In the genomic region with DNA sequence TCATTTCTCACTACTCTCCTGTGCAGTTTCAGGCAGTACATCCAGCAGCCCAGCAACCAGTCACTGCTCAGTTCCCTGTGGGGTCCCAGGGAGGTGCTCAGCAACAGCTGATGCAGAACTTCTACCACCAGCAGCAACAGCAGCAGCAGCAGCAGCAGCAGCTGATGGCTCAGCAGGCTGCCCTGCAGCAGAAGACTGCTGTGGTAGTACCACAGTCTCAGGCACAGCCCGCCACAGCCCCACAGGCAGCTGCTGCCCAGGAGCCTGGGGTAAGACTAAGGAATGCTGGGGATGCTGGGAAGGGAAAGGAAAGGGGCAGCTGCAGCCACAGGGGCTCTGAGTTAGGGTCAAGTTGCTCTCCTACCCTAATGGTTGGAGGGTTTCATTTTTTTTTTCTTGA, we compare ENCODE assay signal across 21 mouse cellular contexts.
"Had no signal": no experiment of that assay in that cellular context is flagged by ENCODE, and none has a peak within 500 bp of the region (broad histone marks: within the 10 kb centered on the region; RNA-seq: fewer than 3 reads in every experiment).

No protein-coding gene starts in this region.

- H3K4me2 ChIP-seq: lung, embryonic 15.5 days; midbrain, embryonic 11.5 days; midbrain, embryonic 13.5 days; midbrain, embryonic 15.5 days; neural tube, embryonic 13.5 days; neural tube, embryonic 15.5 days had no signal

- H3K27ac ChIP-seq: lung, embryonic 15.5 days; macrophage; midbrain, embryonic 13.5 days; midbrain, embryonic 15.5 days; neural tube, embryonic 13.5 days; neural tube, embryonic 15.5 days had no signal

- H3K27me3 ChIP-seq: lung, embryonic 15.5 days; megakaryocyte, embryonic 14.5 days; midbrain, embryonic 13.5 days; midbrain, embryonic 15.5 days; neural tube, embryonic 13.5 days; neural tube, embryonic 15.5 days had no signal

- ATAC-seq: liver, postnatal 0 days; lung, postnatal 0 days; midbrain, embryonic 13.5 days; midbrain, embryonic 15.5 days had no signal

- H3K4me3 ChIP-seq: lung, embryonic 15.5 days; megakaryocyte, embryonic 14.5 days; midbrain, embryonic 13.5 days; midbrain, embryonic 15.5 days; neural tube, embryonic 13.5 days; neural tube, embryonic 15.5 days had no signal

- H3K9ac ChIP-seq: liver, postnatal 0 days; lung, embryonic 15.5 days; midbrain, embryonic 13.5 days; midbrain, embryonic 15.5 days; neural tube, embryonic 13.5 days; neural tube, embryonic 15.5 days had no signal

- H3K4me1 ChIP-seq: lung, embryonic 15.5 days; megakaryocyte, embryonic 14.5 days; midbrain, embryonic 13.5 days; midbrain, embryonic 15.5 days; neural tube, embryonic 13.5 days; neural tube, embryonic 15.5 days had no signal

- H3K9me3 ChIP-seq: lung, embryonic 15.5 days; megakaryocyte, embryonic 14.5 days; midbrain, embryonic 13.5 days; midbrain, embryonic 15.5 days; neural tube, embryonic 13.5 days; neural tube, embryonic 15.5 days had no signal

- DNase-seq: liver, postnatal 0 days; lung, adult 2 months; lung, postnatal 14 days; lung, postnatal 36 days; retina, postnatal 1 day; right cerebral cortex, adult 18-20 months; right cerebral cortex, postnatal 25 days; right cerebral cortex, postnatal 4 days; spleen, adult 18-20 months; thymus, adult 18-20 months; thymus, postnatal 14 days; thymus, postnatal 36 days had no signal
